Mouse (Mus musculus) adrenal gland, adult 8-10 months (tissue): ENCODE measurements around the gene Olfr412. TPM values are rescaled to one million over a fixed set of nuclear protein-coding genes. Genes with fewer than 3 reads are reported as not detected.

Experiments
- DNase-seq: peaks from one replicate; pipeline ENCODE4 v3.0.0; 2022
- total RNA-seq, 4 experiments: library from RNA; stranded (reverse); gene quantifications; 2 replicates each; pipeline ENCODE4 v1.2.4; 2022

Gene Olfr412
- not detected for total RNA-seq

GRCm38 (mm10) chr11:74361769-74362168 lies at the start of gene Olfr412:
Gene Olfr412 (plus strand): TSS chr11:74362069.
- DNase-seq: no peak

GRCm38 (mm10) chr11:74326044-74326443 lies 35.8 kb upstream of the Olfr412 start:
- DNase-seq: no peak

GRCm38 (mm10) chr11:74328781-74329180 lies 33.1 kb upstream of the Olfr412 start:
- no peak for DNase-seq

DNA sequence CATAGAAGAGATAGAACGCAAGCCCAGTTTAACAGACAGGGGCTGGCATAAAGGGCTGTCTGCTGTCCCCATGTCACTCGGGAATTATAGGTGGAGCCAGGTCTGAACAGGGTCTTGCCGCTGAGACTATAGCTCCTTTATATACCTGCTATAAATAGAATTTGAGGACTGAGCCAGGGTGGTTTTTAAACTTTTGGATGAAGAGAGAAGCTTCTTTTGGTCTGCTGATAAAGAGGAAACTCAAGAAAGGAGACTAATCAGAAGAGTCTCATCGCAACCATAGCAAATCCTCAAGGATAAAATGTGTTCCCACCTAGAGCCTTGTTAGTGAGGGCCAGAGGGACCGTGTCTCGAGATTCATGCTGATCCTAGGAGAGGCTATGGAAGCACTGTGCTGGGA lies 23.9 kb upstream of the Olfr412 start, which contains the start of gene Olfr410:
Gene Olfr410, minus strand, starts transcription at position 101 of the 400 bp plus-strand sequence.
- DNase-seq: no peak

DNA sequence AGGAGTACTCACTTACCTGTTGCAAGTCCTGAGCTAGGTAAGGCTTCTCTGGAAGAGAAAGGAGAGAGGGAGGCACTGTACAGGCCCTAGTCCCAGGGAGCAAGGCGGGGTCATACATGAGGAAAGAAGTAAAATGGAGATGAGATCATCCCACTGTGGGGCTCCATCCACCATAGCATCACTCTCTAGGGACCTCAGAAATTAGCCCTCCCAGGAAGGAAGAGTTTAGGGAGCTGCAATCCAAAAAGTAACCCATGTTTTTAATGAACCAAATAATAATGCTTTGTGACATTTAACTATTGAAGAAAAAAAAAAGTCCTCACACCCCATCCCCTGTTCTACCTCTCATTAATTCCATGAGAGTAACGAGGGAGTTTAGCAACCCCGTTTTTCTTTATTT lies 9.3 kb upstream of the Olfr412 start, which contains the start of gene Olfr411:
Gene Olfr411, minus strand, starts transcription at position 101 of the 400 bp plus-strand sequence.
- no peak for DNase-seq

DNA sequence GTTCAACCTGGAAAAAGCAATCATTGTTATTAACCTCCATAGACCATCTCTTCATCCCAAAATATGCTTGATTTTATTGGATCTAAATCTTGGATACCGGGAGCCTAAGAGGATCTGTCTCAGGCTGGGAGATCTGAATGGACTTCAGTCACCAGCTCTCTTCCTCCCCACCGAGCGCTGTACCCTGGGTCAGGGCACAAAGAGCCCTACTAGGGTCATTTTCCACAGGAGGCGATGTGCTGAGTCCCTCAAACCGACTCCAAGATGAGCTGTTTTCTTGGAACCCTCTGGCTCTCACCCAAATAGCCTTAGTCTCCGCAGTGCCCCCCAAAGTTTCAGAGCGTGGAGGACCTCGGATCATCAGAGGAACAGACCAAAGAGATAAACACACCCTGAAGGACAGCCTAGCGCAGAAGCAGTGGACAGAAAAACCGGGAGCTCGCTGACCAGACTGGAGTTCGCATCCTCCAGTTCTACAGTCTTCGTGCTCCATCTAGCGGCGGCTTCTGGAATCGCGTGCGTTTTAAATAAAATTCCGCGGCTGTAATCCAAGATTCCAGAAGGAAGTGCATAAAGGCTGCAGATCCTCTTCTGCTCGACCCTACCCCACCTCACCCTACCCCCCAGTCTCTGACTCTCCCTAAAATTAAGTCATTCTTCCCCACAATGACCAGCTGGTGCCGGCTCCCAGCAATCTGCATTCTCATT lies 9.7 kb downstream of the Olfr412 start:
- no peak for DNase-seq

GRCm38 (mm10) chr11:74376847-74377246 lies 15.0 kb downstream of the Olfr412 start:
- no peak for DNase-seq

- DNase-seq: no peak
These were observed 17.5 kb downstream of the Olfr412 start for GRCm38 (mm10) chr11:74379166-74379873.

GRCm38 (mm10) chr11:74385674-74386073 lies 23.8 kb downstream of the Olfr412 start:
- no peak for DNase-seq

DNA sequence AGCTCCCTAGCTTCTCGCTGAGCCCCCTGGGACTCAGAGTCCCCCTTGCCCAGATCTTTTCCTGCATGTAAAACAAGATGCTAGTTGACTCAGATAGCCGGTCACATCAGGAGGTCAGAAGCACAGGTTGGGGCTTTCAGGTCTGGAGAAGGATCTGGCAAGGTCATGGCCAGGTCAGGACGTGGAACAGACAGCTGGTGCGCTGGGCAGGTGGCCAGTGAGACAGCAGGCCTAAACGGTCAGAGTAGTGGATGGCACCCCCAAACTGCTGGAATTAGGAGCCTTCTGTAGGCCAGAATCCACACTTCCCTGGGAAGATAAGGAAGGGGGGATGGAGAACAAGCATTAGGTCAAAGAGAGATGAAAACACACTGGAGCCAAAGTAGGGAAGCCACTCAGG lies 25.3 kb downstream of the Olfr412 start:
- DNase-seq: no peak

DNA sequence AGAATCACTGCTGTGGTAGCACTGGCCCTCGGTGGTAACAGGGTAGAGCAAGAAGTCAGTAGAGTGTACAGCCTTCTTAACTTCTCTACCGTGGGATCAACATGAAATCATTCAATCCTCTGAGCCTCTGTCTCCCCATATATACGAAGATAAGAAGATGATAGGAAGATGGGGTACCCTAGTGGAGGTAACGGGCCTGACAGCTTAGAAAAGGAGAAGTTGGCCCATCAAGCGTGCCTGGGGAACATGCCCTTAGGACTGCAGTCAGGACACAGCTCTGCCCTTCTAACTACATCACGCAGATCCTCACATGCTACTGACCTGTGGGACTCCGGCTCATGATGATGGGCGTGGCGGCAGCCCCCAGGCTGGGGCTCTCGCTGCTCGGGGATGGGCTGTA lies 30.0 kb downstream of the Olfr412 start:
- no peak for DNase-seq

GRCm38 (mm10) chr11:74392903-74393302 lies 31.0 kb downstream of the Olfr412 start:
- no peak for DNase-seq

- peak; percentile 60 for DNase-seq
These were observed 31.6 kb downstream of the Olfr412 start for GRCm38 (mm10) chr11:74393489-74393888.

- DNase-seq: peak; percentile 37
These were observed 33.7 kb downstream of the Olfr412 start for GRCm38 (mm10) chr11:74395583-74395982.

DNA sequence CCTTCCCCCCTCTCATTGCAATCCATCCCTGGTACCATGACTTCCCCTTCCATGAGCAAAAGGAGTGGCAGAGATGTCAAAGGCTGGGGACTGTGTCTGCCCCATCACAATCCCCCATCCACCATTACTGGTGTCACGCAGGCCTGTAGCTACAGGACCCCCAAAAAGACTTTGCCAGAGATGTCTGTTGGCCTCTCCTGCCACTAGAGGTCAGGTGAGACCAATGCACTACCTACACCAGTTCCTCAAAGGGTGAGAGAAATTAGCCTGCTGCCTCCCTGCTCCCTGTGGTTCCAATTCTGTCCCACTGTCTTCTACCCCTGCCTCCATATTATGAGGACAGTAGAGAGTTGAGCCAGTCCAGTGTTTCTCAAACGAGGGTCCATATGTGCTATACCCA lies 40.3 kb downstream of the Olfr412 start:
- DNase-seq: no peak

DNA sequence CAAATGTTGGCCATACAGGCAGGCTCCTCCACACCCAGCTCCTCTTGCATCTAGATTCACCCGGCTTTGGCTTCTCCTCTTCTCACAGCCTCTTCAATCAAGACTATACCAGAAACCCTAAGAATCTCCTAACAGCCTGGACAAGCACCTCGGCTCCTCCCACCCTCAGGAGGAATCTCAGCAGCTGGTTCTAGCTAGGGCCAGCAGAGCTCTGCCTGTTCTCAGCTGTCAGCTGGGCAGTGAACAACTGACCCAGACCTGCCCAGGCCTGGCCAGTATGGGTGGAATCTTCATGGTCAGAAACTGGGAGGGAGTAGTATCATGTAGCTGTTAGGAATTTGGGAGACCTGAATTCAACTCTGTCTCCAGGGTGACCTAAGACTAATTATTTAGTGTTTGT lies 42.3 kb downstream of the Olfr412 start:
- DNase-seq: no peak

GRCm38 (mm10) chr11:74405201-74405600 lies 43.3 kb downstream of the Olfr412 start:
- no peak for DNase-seq

DNA sequence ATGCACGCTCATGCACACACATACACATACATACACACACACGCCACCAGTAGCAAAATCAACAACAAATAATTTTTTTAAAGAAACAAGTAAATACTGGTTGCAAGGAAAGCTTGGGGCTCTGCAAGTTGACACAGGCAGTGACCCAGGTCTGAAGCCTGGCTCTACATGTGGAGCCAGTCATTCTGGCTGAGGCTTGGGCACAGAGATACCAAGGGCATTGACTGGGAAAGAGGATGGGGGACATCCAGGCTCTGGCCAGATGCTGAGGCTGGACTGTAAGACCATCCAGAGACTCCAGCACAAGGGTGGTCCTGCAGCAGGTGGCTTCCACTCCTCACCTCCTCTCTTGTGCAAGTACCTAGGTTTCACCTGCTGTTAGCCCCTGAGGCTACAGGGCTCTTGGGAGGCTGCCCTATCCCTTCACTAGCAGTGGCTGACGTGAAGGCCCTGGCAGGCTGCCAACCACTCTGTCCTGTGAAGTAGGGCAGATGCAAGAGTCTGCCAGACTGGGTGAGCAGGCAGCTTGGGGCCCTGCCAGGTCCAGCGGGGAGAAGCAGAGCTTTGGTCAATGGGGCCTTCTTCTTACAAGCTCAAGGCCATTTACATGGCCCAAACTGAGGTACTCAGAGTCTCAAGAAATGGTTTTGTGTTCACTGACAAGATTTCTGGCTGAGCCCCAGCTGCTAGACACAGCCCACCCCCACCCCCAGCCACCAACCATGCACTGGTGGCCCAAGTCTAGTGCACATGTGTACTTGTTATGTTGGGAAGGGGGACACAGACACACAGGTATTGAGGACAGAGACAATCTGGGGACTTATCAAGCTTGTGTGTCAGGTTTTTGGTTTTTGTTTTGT lies 46.9 kb downstream of the Olfr412 start:
- peak; percentile 94 for DNase-seq

DNA sequence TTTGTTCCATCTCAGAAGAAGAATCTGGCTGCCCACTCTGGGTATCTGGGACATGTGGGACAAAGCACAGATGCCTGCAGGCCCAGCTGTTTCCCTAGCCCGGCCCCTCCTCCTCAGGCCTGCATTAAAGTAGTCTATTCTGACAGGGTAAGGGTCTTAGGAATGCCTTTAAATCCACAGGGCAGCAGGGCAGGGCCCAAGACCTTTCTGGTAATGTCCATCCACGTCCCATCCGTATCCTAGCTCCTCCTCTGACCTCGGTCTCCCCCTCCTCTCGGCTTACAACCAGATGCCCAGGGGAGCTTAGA lies 47.5 kb downstream of the Olfr412 start:
- no peak for DNase-seq

- DNase-seq: peak; percentile 50
These were observed 47.9 kb downstream of the Olfr412 start for GRCm38 (mm10) chr11:74409757-74410174.

DNA sequence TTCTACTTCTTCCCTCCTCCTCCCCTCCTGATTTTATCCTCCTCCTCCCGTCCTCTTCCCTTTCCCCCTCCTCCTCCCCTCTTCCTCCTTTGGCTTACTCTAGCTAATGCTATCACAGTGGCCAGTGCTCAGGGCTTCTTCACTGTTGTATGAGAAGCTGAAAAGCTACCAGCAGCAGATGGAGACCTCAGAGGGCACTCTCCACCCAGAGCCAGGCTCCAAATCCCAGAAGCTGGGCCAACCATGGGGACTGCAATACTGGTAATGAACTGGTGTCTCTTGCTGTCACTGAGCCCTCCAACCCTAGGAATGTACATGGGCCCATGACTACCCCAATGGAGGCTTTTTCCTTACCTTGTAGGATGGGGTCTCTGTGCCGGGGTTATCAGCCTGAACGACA lies 50.1 kb downstream of the Olfr412 start:
- DNase-seq: no peak

GRCm38 (mm10) chr11:74412462-74412861 lies 50.6 kb downstream of the Olfr412 start:
- DNase-seq: no peak

DNA sequence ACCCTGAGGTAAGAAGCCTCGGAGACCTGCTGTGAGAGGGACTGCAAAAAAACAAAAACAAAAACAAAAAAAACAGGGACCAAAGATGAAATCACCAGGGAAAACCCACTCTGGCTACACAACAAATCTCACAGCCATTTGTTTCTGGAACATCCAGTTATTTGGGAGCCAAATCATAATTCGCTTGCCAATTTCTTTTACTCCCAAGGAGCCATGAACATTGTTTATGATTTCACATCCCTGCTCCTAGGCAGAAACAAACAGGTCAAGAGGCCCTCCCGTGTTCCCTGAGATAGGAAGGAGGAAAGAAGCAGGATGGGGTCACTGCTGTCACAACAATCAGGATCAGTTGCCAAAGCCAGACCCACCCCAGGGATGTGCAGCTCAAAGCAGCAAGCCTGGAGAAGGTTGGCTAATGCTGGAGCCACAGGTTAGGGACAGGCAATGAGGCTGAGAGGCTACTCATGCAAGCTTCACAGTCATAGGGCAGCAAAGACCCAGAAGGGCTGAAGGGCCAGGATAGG lies 51.6 kb downstream of the Olfr412 start:
- no peak for DNase-seq
